Mouse (Mus musculus): Measurements from ENCODE around the gene Map2. TPM values are rescaled to one million over a fixed set of nuclear protein-coding genes. Genes with fewer than 3 reads are reported as not detected.

Gene Map2
- polyA plus RNA-seq, 1 experiment from 2014 or later, result 355 TPM

DNA sequence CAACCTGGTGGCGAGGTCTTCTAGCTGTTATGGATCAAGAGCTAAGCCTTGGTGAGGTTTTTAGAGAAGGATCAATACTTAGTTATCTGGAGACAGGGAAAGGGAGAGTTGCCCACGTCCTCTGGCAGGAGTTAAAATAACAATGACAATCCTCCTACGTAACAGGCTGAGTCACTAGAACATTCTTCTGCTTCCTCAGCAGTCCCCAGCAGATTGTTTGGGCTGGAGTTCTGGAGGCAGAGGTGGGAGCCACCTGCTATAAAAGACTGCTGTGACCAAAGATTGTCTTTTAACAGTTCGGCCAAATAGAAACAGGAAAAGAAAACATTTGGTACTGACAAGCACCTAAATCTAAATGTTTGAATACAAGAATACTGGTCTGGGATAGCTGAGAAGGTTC is 190.5 kb downstream of the Map2 start:
- no peak overlapping the region for H3K4me2 ChIP-seq (replicated peaks)
- no peak overlapping the region for H3K4me3 ChIP-seq
- no peaks in the 10 kb centered on the region for H3K27me3 ChIP-seq (replicated peaks)
- H3K9ac ChIP-seq, result no peak overlapping the region
- no peaks in the 10 kb centered on the region for H3K4me1 ChIP-seq
- WGBS, result 68% methylated on average over 4 of the region's 4 CpGs
- no peak overlapping the region for H3K27ac ChIP-seq
- H3K9me3 ChIP-seq, result no peaks in the 10 kb centered on the region
- no peak for ATAC-seq (ENCODE audit: low FRiP score, low read depth)
- H3K36me3 ChIP-seq, result peaks cover 11% of the 10 kb centered on the region; the same call in 1 of the 2 replicates

DNA sequence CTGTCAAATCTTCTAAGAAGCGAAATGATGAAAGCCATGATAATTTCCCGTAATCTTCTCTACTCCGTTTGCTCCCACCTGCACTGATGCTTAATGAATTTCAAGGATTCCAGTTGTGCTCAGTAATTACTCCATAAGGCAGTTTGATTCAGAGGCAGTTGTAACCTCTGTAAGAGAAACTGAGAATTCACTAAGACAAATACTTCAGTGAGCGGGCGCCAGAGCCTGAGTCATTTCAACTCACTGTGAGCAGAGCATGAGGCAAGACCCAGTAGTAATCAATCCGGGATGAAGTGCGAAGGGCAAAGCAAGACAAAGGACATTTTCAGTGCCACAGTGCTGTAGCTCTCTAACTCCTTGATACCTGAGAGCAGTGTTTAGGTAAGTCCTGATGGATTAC is 194.4 kb downstream of the Map2 start:
- H3K4me2 ChIP-seq (replicated peaks), result no peak overlapping the region
- H3K27me3 ChIP-seq (replicated peaks), result no peaks in the 10 kb centered on the region
- WGBS, result 85% methylated on average over 7 of the region's 7 CpGs
- no peak overlapping the region for H3K4me3 ChIP-seq
- H3K9ac ChIP-seq, result no peak overlapping the region
- no peak for ATAC-seq (ENCODE audit: low FRiP score, low read depth)
- H3K36me3 ChIP-seq, result peaks cover under 1% of the 10 kb centered on the region; the same call in 1 of the 2 replicates
- no peaks in the 10 kb centered on the region for H3K9me3 ChIP-seq
- no peak overlapping the region for H3K27ac ChIP-seq
- no peaks in the 10 kb centered on the region for H3K4me1 ChIP-seq

DNA sequence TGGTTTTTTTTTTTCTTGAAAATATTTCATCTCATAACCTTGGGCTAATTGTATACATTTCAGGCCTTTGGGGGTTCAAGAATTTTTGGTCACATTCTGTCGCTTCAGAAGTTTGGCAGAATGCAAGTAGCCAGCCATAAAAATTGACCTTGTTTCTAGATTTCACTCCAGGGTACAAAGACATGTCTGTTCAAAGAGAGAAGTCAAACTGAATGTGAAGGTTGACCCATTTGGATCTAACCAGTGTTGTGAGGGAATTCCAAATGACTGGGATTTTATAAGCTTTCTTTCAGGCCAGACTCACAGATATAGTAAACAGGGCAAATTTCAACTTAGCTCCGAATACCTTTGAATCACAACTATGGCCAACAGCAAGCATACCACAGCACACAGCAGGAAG is 196.3 kb downstream of the Map2 start:
- Histone ChIP-seq H3K27me3 (replicated peaks) (no peaks in the 10 kb centered on the region), H3K4me2 (replicated peaks) (no peak overlapping the region), H3K9me3 (no peaks in the 10 kb centered on the region), H3K27ac (no peak overlapping the region), H3K4me3 (no peak overlapping the region), H3K36me3 (no peaks in the 10 kb centered on the region; the same call in 1 of the 2 replicates), H3K9ac (no peak overlapping the region), H3K4me1 (no peaks in the 10 kb centered on the region)
- WGBS, result 74% methylated on average over 2 of the region's 2 CpGs
- no peak for ATAC-seq (ENCODE audit: low FRiP score, low read depth)

DNA sequence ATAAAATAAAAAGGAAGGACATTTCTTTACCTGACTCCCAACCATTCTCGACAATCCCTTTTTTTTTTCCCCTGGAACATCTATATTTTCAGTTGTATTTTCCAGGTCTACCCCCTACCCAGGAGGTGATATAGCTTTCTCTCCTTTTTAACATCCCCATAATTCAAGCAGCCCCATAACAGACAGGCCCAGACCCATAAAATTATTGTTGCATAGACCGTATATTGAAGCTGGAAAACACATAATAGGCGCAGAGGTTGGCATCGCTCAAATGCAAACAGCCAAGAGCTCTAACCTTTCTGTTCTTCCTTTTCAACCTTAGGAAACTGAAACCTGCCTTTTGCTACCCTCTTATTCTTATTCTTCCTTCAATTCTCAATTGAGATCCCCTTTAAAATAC is 211.2 kb downstream of the Map2 start:
- WGBS, result 52% methylated on average over 4 of the region's 4 CpGs
- H3K36me3 ChIP-seq, result no peaks in the 10 kb centered on the region; the same call in 1 of the 2 replicates
- H3K9me3 ChIP-seq, result no peaks in the 10 kb centered on the region
- peak overlapping the region; percentile 41 for H3K4me2 ChIP-seq (replicated peaks)
- peak; percentile 49; the same call in 1 of the 2 replicates for ATAC-seq (ENCODE audit: low FRiP score, low read depth)
- no peak overlapping the region for H3K4me3 ChIP-seq
- H3K9ac ChIP-seq, result no peak overlapping the region
- H3K27me3 ChIP-seq (replicated peaks), result no peaks in the 10 kb centered on the region
- H3K27ac ChIP-seq, result peak overlapping the region; percentile 32; the same call in 1 of the 2 replicates
- peaks cover 12% of the 10 kb centered on the region for H3K4me1 ChIP-seq

DNA sequence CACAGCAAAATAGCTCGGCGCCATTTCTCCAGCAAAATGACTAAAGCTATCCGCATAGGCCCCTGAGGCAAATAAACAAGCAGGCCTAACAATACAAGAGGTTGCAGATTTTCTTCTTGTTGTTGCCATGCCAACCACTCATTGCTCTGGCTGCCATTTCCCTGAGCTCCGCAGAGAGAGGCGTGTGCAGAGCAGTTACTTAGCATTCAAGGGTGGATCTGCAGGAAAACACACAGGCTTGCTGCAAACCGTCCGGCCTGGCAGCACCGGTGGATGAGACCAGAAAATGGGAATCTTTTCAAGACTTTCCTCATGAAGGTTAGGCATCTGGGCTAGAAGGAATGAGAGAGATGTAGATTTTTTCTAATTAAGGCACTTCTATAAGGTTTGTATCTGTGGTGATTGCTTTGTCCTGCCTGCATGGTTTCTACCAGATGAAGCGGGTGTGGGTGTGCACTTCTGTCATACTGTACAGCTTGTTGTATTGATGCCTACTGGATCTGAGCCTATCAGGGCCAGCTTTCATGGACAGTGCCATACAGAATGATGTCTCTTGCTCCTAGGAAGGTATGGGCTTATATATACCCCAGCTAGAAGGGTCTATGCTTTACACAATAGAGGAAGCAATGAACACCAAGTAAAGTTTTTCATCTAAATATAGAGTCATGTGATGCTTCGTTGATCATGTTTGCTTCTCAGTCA is 211.8 kb downstream of the Map2 start:
- 21% methylated on average over 10 of the region's 10 CpGs for WGBS
- Histone ChIP-seq H3K36me3 (no peaks in the 10 kb centered on the region), H3K4me3 (peak overlapping the region; percentile 13), H3K27me3 (replicated peaks) (no peaks in the 10 kb centered on the region), H3K9ac (peak overlapping the region; percentile 10; the same call in 1 of the 2 replicates), H3K4me2 (replicated peaks) (peak overlapping the region; percentile 41), H3K4me1 (peaks cover 12% of the 10 kb centered on the region), H3K9me3 (no peaks in the 10 kb centered on the region), H3K27ac (peak overlapping the region; percentile 32)
- peak; percentile 95 for ATAC-seq (ENCODE audit: low FRiP score, low read depth)

DNA sequence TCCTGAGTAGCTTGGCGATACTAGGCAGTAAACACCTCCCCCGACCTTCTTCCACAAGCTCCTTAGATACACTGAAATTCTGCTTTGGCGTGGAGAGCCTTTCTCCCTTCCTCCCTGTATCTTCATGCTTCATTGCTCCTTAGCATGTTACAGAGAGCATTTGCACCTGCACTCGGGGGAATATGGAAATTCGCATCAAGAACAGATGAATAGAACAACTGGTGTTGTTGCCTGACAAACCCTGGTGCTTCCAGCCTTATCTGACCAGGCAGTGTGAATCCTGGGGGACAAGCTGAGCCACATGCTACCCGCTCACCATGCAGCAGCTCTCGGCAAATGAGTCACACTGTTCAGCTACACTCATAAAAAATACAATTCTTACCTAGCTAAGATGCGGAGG is 213.5 kb downstream of the Map2 start:
- ATAC-seq (ENCODE audit: low FRiP score, low read depth), result peak; percentile 27
- 22% methylated on average over 8 of the region's 8 CpGs for WGBS
- 0 out of 2 replicates have a peak overlapping the region, but pooled peaks have one; percentile 17 for H3K9ac ChIP-seq

DNA sequence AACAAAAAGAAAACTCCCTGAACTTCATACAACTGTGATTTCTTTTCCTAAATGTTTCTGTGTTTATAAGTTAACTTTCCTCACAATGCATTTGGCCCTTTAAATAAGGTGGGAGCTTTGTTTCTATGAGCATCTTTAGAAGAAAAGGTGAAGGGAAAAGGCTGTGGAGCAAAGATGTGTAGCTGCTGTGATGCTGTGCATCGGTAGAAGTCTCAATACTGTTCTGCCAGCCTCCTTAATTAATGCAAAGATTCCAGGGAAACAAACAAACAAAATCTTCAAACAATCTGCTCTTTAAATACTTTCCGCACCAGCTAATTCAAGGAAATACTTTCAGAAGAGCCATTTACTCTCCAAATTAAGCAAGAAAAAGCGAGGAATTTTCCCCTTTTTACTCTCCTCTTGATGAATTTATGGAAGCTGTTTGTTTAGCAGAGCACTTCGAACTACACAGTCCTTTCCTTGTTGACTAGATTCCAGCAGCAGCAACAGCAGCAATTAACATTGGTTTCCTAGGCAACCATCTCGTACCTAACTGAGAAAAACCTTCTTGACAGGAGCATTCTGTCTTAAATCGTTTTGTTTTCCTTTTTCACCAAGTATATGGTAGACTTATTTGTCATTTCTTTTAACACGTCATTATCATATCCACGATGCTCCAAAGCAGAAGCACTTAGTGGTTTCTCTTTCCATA is 220.0 kb downstream of the Map2 start:
- H3K9ac ChIP-seq, result no peak overlapping the region
- no peaks in the 10 kb centered on the region for H3K27me3 ChIP-seq (replicated peaks)
- no peaks in the 10 kb centered on the region for H3K9me3 ChIP-seq
- ATAC-seq (ENCODE audit: low FRiP score, low read depth), result 0 out of 2 replicates have a peak, but pooled peaks have one; percentile 25
- 0 out of 2 replicates have a peak overlapping the region, but pooled peaks have one; percentile 12 for H3K4me2 ChIP-seq (replicated peaks)
- H3K4me1 ChIP-seq, result peaks cover 17% of the 10 kb centered on the region; the same call in 1 of the 2 replicates
- 23% methylated on average over 8 of the region's 8 CpGs for WGBS
- no peak overlapping the region for H3K4me3 ChIP-seq
- H3K36me3 ChIP-seq, result peaks cover 7% of the 10 kb centered on the region
- no peak overlapping the region for H3K27ac ChIP-seq

More for the DNA sequence above, 213.5 kb downstream of the Map2 start:
- Histone ChIP-seq H3K4me1 (peaks cover 12% of the 10 kb centered on the region), H3K36me3 (no peaks in the 10 kb centered on the region), H3K27me3 (replicated peaks) (no peaks in the 10 kb centered on the region), H3K4me2 (replicated peaks) (peak overlapping the region; percentile 42), H3K9me3 (no peaks in the 10 kb centered on the region), H3K4me3 (0 out of 2 replicates have a peak overlapping the region, but pooled peaks have one; percentile 7), H3K27ac (peak overlapping the region; percentile 37; the same call in 1 of the 2 replicates)

DNA sequence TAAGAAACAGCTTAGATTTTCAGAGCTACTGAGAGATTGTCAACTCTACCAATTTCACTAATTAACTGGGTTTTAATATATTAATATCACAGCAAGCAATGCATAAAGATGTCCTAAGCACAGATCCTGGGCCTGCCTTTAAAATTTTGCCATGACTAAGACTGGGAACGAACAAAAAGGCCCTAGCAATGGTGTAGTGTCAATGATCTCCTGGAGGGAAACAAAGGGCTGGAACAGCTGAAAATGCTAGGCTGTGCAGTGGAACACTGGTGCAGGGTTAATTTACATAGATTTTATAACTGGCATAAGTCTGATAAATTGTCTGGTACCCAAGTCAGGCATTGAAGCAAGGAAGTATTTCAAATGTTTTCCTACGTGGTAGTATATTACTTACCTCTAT is 220.8 kb downstream of the Map2 start:
- H3K4me2 ChIP-seq (replicated peaks), result no peak overlapping the region
- H3K4me1 ChIP-seq, result peaks cover 17% of the 10 kb centered on the region; the same call in 1 of the 2 replicates
- no peak overlapping the region for H3K27ac ChIP-seq
- no peak overlapping the region for H3K9ac ChIP-seq
- WGBS, result 46% methylated on average over 2 of the region's 2 CpGs
- no peaks in the 10 kb centered on the region for H3K9me3 ChIP-seq
- no peaks in the 10 kb centered on the region for H3K27me3 ChIP-seq (replicated peaks)
- H3K36me3 ChIP-seq, result peaks cover 7% of the 10 kb centered on the region
- peak; percentile 43; the same call in 1 of the 2 replicates for ATAC-seq (ENCODE audit: low FRiP score, low read depth)
- no peak overlapping the region for H3K4me3 ChIP-seq

DNA sequence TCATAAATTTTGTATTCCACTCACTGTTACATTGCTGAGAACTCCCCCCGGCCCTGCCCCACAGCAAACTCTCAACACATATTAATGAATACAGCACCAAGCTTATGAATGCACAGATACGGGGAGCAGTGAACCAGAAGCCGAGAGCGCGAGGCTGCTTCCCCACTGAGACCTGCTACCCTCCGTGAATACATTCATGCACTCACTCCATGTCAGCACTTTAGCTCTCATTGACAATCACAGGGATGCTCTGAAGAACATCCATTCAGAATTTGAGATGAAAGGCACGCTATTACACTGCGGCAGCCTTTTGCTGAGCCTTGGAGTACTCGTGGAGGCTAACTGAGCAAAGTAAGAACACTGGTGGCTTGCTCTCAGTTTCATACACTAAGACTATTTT is 226.8 kb downstream of the Map2 start:
- H3K4me2 ChIP-seq (replicated peaks), result no peak overlapping the region
- no peaks in the 10 kb centered on the region for H3K27me3 ChIP-seq (replicated peaks)
- no peak overlapping the region for H3K27ac ChIP-seq
- no peaks in the 10 kb centered on the region for H3K9me3 ChIP-seq
- H3K9ac ChIP-seq, result no peak overlapping the region
- no peaks in the 10 kb centered on the region for H3K4me1 ChIP-seq
- no peak overlapping the region for H3K4me3 ChIP-seq
- 42% methylated on average over 9 of the region's 9 CpGs for WGBS
- H3K36me3 ChIP-seq, result peaks cover 20% of the 10 kb centered on the region
- no peak for ATAC-seq (ENCODE audit: low FRiP score, low read depth)

DNA sequence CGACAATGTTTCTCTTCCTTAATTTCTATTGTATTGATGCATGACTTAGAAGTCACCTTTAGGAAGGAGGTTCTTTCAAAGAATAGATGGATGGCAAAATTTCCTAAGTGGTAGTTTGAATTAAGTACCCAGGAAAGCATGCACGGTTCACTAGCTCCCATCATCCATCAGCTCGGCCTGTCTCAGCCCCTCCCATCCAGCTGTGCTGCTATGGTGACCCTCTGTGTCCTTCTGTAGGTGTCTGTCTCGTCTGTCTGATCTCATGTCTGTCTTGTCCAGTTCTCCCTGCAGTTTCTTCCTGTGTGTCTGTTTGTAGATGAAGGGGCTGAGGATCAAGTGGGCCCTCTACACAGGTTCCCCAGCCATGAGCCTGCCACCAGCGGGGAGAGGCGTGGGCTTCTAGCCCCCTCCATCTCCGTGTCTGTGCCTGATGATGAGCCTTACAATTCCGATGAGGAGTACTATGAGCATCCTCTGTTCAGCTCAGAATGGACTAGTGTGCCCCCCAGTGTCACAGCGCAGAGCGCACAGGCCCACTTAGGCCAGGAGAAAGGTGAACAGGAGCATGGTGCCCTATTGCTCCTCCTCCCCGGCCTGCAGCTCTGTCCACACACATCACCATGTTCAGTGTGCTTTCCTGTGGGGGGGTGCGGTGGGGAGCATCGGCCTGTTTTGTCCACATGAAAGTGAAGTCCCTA is 232.3 kb downstream of the Map2 start:
- ATAC-seq (ENCODE audit: low FRiP score, low read depth), result peak; percentile 77

DNA sequence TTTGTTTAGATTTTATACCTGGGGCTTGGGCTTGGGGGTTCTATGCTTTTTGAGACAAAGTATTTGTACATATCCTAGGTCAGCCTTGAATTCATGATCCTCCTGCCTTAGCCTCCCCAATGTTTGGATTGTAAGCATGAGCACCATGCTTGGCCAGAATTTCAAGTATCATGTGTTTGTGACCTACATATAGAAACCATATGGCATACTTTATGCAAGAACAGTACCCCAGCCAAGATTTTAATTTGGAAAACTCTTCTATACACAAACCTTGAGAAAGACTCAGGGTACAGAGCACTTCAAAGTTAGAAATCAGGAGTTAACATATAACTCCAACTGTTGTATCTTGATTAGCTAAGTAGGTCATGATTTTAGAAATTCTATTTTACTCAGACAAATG is 243.3 kb downstream of the Map2 start:
- H3K36me3 ChIP-seq, result peaks cover 51% of the 10 kb centered on the region
- H3K4me1 ChIP-seq, result no peaks in the 10 kb centered on the region
- H3K27me3 ChIP-seq (replicated peaks), result no peaks in the 10 kb centered on the region
- H3K9ac ChIP-seq, result no peak overlapping the region
- ATAC-seq (ENCODE audit: low FRiP score, low read depth), result no peak
- H3K4me3 ChIP-seq, result no peak overlapping the region
- H3K4me2 ChIP-seq (replicated peaks), result no peak overlapping the region
- H3K9me3 ChIP-seq, result no peaks in the 10 kb centered on the region
- H3K27ac ChIP-seq, result no peak overlapping the region

More for the DNA sequence above, 232.3 kb downstream of the Map2 start:
- Histone ChIP-seq H3K4me3 (no peak overlapping the region), H3K27ac (no peak overlapping the region), H3K36me3 (peaks cover 35% of the 10 kb centered on the region), H3K4me1 (no peaks in the 10 kb centered on the region), H3K27me3 (replicated peaks) (no peaks in the 10 kb centered on the region), H3K4me2 (replicated peaks) (no peak overlapping the region), H3K9ac (no peak overlapping the region), H3K9me3 (no peaks in the 10 kb centered on the region)
- 59% methylated on average over 13 of the region's 13 CpGs for WGBS

DNA sequence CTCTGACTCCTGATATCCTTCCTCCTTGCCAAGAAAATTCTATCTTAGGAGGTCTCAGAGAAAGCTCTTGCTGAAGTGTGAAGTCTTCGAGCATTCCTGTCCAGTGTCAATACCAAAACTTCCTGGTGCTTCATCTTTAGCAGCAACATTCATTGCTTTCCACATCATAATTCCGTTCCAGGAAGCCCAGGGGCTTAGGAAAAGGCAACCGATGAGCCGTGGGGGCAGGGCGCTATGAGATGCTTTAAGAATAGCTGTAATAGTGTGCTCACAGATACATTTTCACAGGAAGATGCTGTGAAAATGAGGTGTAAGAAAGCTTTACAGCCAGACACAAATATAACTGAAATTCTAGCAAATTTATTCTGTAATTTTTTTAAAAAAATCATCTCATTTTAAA is 251.0 kb downstream of the Map2 start:
- ATAC-seq (ENCODE audit: low FRiP score, low read depth), result no peak
- Histone ChIP-seq H3K27me3 (replicated peaks) (no peaks in the 10 kb centered on the region), H3K9me3 (no peaks in the 10 kb centered on the region), H3K36me3 (peaks cover 53% of the 10 kb centered on the region), H3K4me1 (no peaks in the 10 kb centered on the region), H3K4me3 (no peak overlapping the region), H3K9ac (no peak overlapping the region), H3K4me2 (replicated peaks) (no peak overlapping the region), H3K27ac (no peak overlapping the region)
- 93% methylated on average over 5 of the region's 5 CpGs for WGBS
